Mouse (Mus musculus) forebrain, postnatal 0 days (tissue): ENCODE measurements around the gene Col9a1. TPM values are rescaled to one million over a fixed set of nuclear protein-coding genes. Genes with fewer than 3 reads are reported as not detected.

Experiments
- ATAC-seq: fragments of 200-750 bp; cut with Nextera tagmentation; 2 replicates; pipeline ENCODE4 v1.8.0; 2017; ENCODE audit warnings: mild to moderate bottlenecking, moderate library complexity
- DNase-seq: peaks from one replicate; pipeline ENCODE4 v3.0.0-alpha.2; 2015
- H3K27ac ChIP-seq: fragments of 300-500 bp; sonication (generic); 2 replicates; pipeline ENCODE4 v1.5.1; 2014; ENCODE audit warnings: low read depth, mild to moderate bottlenecking, antibody characterized with exemption, low read length, moderate library complexity, mixed read lengths
- H3K27me3 ChIP-seq: fragments of 300-500 bp; sonication (generic); 2 replicates; pipeline ENCODE4 v1.6.1; 2014; ENCODE audit warnings: mild to moderate bottlenecking, low read length, mixed read lengths; ENCODE audit not compliant: insufficient read depth
- H3K36me3 ChIP-seq: fragments of 300-500 bp; sonication (generic); 2 replicates; pipeline ENCODE4 v1.6.1; 2014; ENCODE audit warnings: mild to moderate bottlenecking, moderate library complexity; ENCODE audit not compliant: insufficient read depth
- H3K4me1 ChIP-seq: fragments of 300-500 bp; sonication (generic); 2 replicates; pipeline ENCODE4 v1.6.1; 2014; ENCODE audit warnings: antibody characterized with exemption; ENCODE audit not compliant: insufficient read depth
- H3K4me2 ChIP-seq: fragments of 300-500 bp; sonication (generic); 2 replicates; pipeline ENCODE4 v1.6.1; 2014; ENCODE audit warnings: low read depth, mild to moderate bottlenecking, moderate library complexity
- H3K4me3 ChIP-seq: fragments of 300-500 bp; sonication (generic); 2 replicates; pipeline ENCODE4 v1.5.1; 2014; ENCODE audit warnings: low read depth, low read length, mixed read lengths
- H3K9ac ChIP-seq: fragments of 300-500 bp; sonication (generic); 2 replicates; pipeline ENCODE4 v1.6.1; 2014; ENCODE audit warnings: mild to moderate bottlenecking
- H3K9me3 ChIP-seq: fragments of 300-500 bp; sonication (generic); 2 replicates; pipeline ENCODE4 v1.6.1; 2016; ENCODE audit warnings: low read length
- CTCF ChIP-seq: sonication (generic); IDR thresholded peaks from 2 replicates; pipeline ENCODE4 v1.5.1; 2016; ENCODE audit warnings: antibody characterized with exemption, control low read depth, low read depth
- WGBS: fragments of 180-500 bp; shearing (Covaris S2); extraction: QIAGEN DNeasy Blood & Tissue Kit; methylation state at CpG from one replicate; pipeline ENCODE4 v1.1.7; 2014; 5-methylcytosine and 5-hydroxymethylcytosine counted together
- polyA plus RNA-seq: library from polyadenylated mRNA; unstranded; fragments of >200 nt; fragmentation: Nextera tagmentation; extraction: Ambion mirVana; gene quantifications from 2 replicates; pipeline ENCODE4 v1.2.1, GENCODE M21; 2015
- total RNA-seq: library from RNA; depleted of rRNA; stranded (reverse); fragments of >200 nt; gene quantifications from 2 replicates; pipeline ENCODE4 v1.2.3, GENCODE M21; 2014; rRNA removed

The Col9a1 gene
- total RNA-seq = 3.0 and 4.2 TPM in 2 replicates
- polyA plus RNA-seq = 1.8 and 2.0 TPM in 2 replicates

DNA sequence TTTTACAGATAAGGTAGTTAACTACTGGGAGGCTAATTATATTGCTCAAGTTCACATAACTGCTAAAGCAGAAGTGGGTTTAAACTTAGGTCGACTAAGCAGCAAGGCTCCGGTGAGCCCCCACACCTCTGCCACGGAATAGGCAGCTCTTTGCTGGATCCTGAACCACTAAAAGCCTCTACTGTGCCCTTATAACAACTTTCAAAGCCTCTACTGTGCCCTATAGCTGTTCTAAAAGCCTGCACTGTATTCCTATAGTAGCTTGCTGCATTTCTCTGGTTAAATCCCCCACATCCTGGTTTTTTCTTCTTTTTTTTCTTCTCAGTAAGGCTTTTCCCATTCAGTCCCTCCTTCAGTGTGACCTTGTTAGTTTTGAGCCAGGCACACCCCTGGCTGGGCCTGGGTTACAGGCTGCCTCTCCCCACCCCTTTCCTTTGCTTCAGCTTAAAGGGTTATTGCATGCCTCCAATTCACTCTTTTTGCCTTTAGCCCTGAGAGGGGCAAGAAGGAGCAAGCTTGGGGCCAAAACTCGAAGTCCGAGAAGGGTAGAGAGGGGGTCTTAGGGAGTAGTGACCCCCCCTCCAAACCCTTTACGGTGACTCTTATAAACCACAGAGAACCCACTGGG lies at the start of gene Col9a1:
TSS of gene Col9a1 (plus strand) at position 387 of the 628 bp plus-strand sequence.
- H3K4me2 ChIP-seq = no peak within 1 kb of the TSS
- no peak within 1 kb of the TSS for H3K4me3 ChIP-seq
- H3K9me3 ChIP-seq = no peaks in the 10 kb centered on the region
- H3K4me1 ChIP-seq = no peaks in the 10 kb centered on the region
- WGBS = 83% methylated on average over 6 of the region's 6 CpGs
- DNase-seq (no peak), ATAC-seq (no peak)
- no peak within 1 kb of the TSS for H3K9ac ChIP-seq
- no peak within 1 kb of the TSS for H3K27ac ChIP-seq
- H3K27me3 ChIP-seq = no peaks in the 10 kb centered on the region
- no peak for TF ChIP-seq CTCF
- no peaks in the 10 kb centered on the region for H3K36me3 ChIP-seq

GRCm38 (mm10) chr1:24127866-24128265 lies 49.5 kb upstream of the Col9a1 start:
- Histone ChIP-seq H3K4me2 (no peak overlapping the region), H3K27ac (no peak overlapping the region), H3K9ac (no peak overlapping the region), H3K4me1 (no peaks in the 10 kb centered on the region), H3K4me3 (no peak overlapping the region), H3K36me3 (no peaks in the 10 kb centered on the region), H3K27me3 (no peaks in the 10 kb centered on the region), H3K9me3 (no peaks in the 10 kb centered on the region)
- no peak for ATAC-seq
- TF ChIP-seq CTCF = no peak
- DNase-seq = no peak
- WGBS = 30% methylated on average over 6 of the region's 6 CpGs

DNA sequence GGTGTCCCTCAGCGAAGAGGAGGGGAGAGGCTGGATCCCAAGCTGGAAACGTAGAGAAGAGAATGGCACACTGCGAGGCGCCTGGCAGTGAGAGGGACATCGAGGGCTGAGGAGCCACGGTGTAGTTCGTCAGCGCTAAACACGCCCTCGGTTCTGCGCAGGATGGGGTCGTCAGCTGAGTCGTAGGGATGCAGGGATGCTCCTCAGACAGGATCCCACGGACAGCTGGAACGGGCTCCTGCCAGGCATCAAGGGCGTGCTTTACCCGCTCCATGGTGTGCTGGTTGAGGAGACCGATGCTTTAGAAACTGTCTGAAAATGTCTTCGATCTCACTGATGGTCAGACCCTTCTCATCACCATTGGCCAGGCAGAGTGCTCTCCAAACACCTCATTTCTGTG lies 43.6 kb upstream of the Col9a1 start:
- H3K4me1 ChIP-seq = no peaks in the 10 kb centered on the region
- WGBS = 47% methylated on average over 19 of the region's 19 CpGs
- H3K9me3 ChIP-seq = no peaks in the 10 kb centered on the region
- no peaks in the 10 kb centered on the region for H3K27me3 ChIP-seq
- TF ChIP-seq CTCF = no peak
- no peak overlapping the region for H3K27ac ChIP-seq
- no peaks in the 10 kb centered on the region for H3K36me3 ChIP-seq
- ATAC-seq (no peak), DNase-seq (no peak)
- no peak overlapping the region for H3K9ac ChIP-seq
- H3K4me2 ChIP-seq = peak overlapping the region; percentile 31
- no peak overlapping the region for H3K4me3 ChIP-seq

- Histone ChIP-seq H3K4me3 (no peak overlapping the region), H3K4me2 (no peak overlapping the region), H3K27me3 (no peaks in the 10 kb centered on the region), H3K36me3 (no peaks in the 10 kb centered on the region), H3K27ac (no peak overlapping the region), H3K9ac (no peak overlapping the region), H3K4me1 (no peaks in the 10 kb centered on the region), H3K9me3 (no peaks in the 10 kb centered on the region)
- peak; percentile 81 for TF ChIP-seq CTCF
- ATAC-seq (peak; percentile 84), DNase-seq (peak; percentile 83)
- WGBS = 3% methylated on average over 1 of the region's 1 CpGs
These were observed 42.6 kb upstream of the Col9a1 start for GRCm38 (mm10) chr1:24134792-24135191.

GRCm38 (mm10) chr1:24137133-24137532 lies 40.3 kb upstream of the Col9a1 start:
- Histone ChIP-seq H3K27me3 (no peaks in the 10 kb centered on the region), H3K4me3 (no peak overlapping the region), H3K4me2 (no peak overlapping the region), H3K9me3 (no peaks in the 10 kb centered on the region), H3K4me1 (no peaks in the 10 kb centered on the region), H3K9ac (no peak overlapping the region), H3K36me3 (no peaks in the 10 kb centered on the region), H3K27ac (no peak overlapping the region)
- DNase-seq (peak; percentile 57), ATAC-seq (no peak)
- peak; percentile 87 for TF ChIP-seq CTCF
- 6% methylated on average over 3 of the region's 3 CpGs for WGBS

DNA sequence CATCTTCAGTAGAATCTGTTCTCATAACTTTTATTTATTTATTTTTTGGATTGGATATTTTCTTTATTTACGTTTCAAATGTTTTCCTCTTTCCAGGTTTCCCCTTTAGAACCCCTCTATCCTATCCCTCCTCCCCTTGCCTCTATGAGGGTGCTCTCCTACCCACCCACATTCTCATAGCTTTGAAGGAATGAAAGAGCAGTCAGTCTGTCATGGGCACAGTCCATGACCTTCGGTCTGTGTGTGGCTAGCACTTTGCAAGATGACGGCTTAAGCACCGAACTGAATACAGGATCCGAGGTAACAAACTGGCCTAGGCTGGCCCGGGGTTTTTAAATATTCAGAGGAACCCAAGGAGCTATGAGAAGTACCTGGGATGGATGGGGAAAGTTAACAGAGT lies 36.9 kb upstream of the Col9a1 start:
- Histone ChIP-seq H3K4me3 (no peak overlapping the region), H3K27me3 (no peaks in the 10 kb centered on the region), H3K9me3 (no peaks in the 10 kb centered on the region), H3K27ac (no peak overlapping the region), H3K36me3 (no peaks in the 10 kb centered on the region), H3K4me1 (no peaks in the 10 kb centered on the region), H3K4me2 (no peak overlapping the region), H3K9ac (no peak overlapping the region)
- 58% methylated on average over 6 of the region's 6 CpGs for WGBS
- DNase-seq (no peak), ATAC-seq (no peak)
- TF ChIP-seq CTCF = no peak

DNA sequence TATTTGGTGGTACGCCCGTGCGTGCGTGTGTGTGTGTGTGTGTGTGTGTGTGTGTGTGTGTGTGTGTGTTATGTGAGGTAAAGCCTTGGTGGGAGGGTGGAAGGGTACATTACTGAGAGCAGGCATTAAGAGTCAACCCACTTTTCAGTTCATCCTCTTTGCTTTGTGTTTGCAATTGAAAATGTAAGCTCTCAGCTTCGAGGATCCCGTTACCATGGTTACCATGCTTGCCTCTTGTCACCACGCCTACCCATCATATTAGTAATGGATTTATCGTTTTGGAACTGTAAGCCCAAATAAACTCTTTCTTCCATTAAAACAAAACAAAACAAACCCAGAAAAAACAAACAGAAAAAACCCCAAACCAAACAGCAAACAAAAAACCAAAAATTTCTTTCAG lies 33.9 kb upstream of the Col9a1 start:
- no peak overlapping the region for H3K27ac ChIP-seq
- no peaks in the 10 kb centered on the region for H3K9me3 ChIP-seq
- H3K4me1 ChIP-seq = no peaks in the 10 kb centered on the region
- no peaks in the 10 kb centered on the region for H3K27me3 ChIP-seq
- H3K9ac ChIP-seq = no peak overlapping the region
- 69% methylated on average over 8 of the region's 8 CpGs for WGBS
- H3K4me2 ChIP-seq = no peak overlapping the region
- ATAC-seq (peak; percentile 54), DNase-seq (peak; percentile 42)
- no peak for TF ChIP-seq CTCF
- H3K4me3 ChIP-seq = no peak overlapping the region
- H3K36me3 ChIP-seq = no peaks in the 10 kb centered on the region
